Mouse (Mus musculus) CH12.LX (cell line): ENCODE data around the gene Itprip. TPM values are rescaled to one million over a fixed set of nuclear protein-coding genes. Genes with fewer than 3 reads are reported as not detected.

Source experiments
- DNase-seq: peaks from one replicate; pipeline ENCODE4 v3.0.0-alpha.2; 2013; ENCODE audit errors: extremely low read depth
- H3K27ac ChIP-seq: 2 replicates; pipeline ENCODE4 v1.5.1; 2012; ENCODE audit warnings: low read depth, mild to moderate bottlenecking, control low read depth, moderate library complexity; ENCODE audit not compliant: insufficient read depth
- H3K27me3 ChIP-seq: replicated peaks from 2 replicates; pipeline ENCODE3; 2012; ENCODE audit warnings: inconsistent platforms
- H3K36me3 ChIP-seq, 2 experiments: replicated peaks in 1 of 2; 2 replicates each; pipeline versions ENCODE3 to v1.6.1; 2012; ENCODE audit warnings: inconsistent platforms in 1 of 2, low read length in 1 of 2, mild to moderate bottlenecking in 1 of 2, mixed read lengths in 1 of 2, moderate library complexity in 1 of 2; ENCODE audit not compliant: control insufficient read depth in 1 of 2, insufficient read depth in 1 of 2
- H3K4me1 ChIP-seq, 2 experiments: 2 replicates each; pipeline ENCODE4 v1.6.1; 2012; ENCODE audit warnings: inconsistent platforms in 1 of 2, moderate library complexity in 1 of 2; ENCODE audit not compliant: insufficient read depth in 2 of 2, control insufficient read depth in 1 of 2
- H3K4me2 ChIP-seq: 2 replicates; pipeline ENCODE4 v1.6.1; 2012; ENCODE audit warnings: low read depth, mild to moderate bottlenecking, control low read depth; ENCODE audit not compliant: poor library complexity, insufficient read depth, severe bottlenecking
- H3K4me3 ChIP-seq, 3 experiments: fragments of 150-350 bp in 1 of 3; sonication (generic) in 1 of 3; replicated peaks in 1 of 3; 2 replicates each; pipeline versions ENCODE3 to v1.5.1; 2011 to 2012; ENCODE audit warnings: low read depth in 2 of 3, low read length in 2 of 3, mild to moderate bottlenecking in 2 of 3, moderate library complexity in 2 of 3, control low read depth in 1 of 3, improper control_type of control experiment in 1 of 3, inconsistent platforms in 1 of 3, mixed read lengths in 1 of 3; ENCODE audit not compliant: poor library complexity in 1 of 3
- H3K79me2 ChIP-seq: replicated peaks from 2 replicates; pipeline ENCODE4 v1.6.1; 2012; ENCODE audit warnings: mild to moderate bottlenecking, moderate library complexity; ENCODE audit not compliant: control insufficient read depth, poor library complexity, insufficient read depth, severe bottlenecking; ENCODE audit errors: extremely low read depth
- H3K9ac ChIP-seq: 2 replicates; pipeline ENCODE4 v1.6.1; 2012; ENCODE audit warnings: low read depth, mild to moderate bottlenecking, control low read depth, moderate library complexity; ENCODE audit not compliant: insufficient read depth
- H3K9me3 ChIP-seq: replicated peaks from 2 replicates; pipeline ENCODE3; 2012; ENCODE audit warnings: low read length, inconsistent platforms, mixed read lengths
- BHLHE40 ChIP-seq: IDR thresholded peaks from 2 replicates; pipeline ENCODE4 v1.6.1; 2011; ENCODE audit warnings: mild to moderate bottlenecking, low read depth, low read length, improper control_type of control experiment
- CHD1 ChIP-seq: IDR thresholded peaks from 2 replicates; pipeline ENCODE4 v1.6.1; 2012; ENCODE audit warnings: low read depth, low read length, improper control_type of control experiment, inconsistent platforms
- CHD2 ChIP-seq: IDR thresholded peaks from 2 replicates; pipeline ENCODE4 v1.6.1; 2011; ENCODE audit warnings: low read length, improper control_type of control experiment
- CTCF ChIP-seq, 2 experiments: IDR thresholded peaks in 1 of 2; conservative IDR thresholded peaks in 1 of 2; 2 replicates each; pipeline ENCODE4 v1.5.1; 2011 to 2012; ENCODE audit warnings: low read depth in 2 of 2, low read length in 2 of 2, improper control_type of control experiment in 1 of 2, inconsistent platforms in 1 of 2, mild to moderate bottlenecking in 1 of 2, moderate library complexity in 1 of 2
- E2F4 ChIP-seq: IDR thresholded peaks from 2 replicates; pipeline ENCODE4 v1.6.1; 2011; ENCODE audit warnings: low read depth, low read length, improper control_type of control experiment; ENCODE audit not compliant: insufficient replicate concordance
- EP300 ChIP-seq: IDR thresholded peaks from 2 replicates; pipeline ENCODE4 v1.6.1; 2011; ENCODE audit warnings: low read length, improper control_type of control experiment
- GABPA ChIP-seq: IDR thresholded peaks from 2 replicates; pipeline ENCODE4 v1.6.1; 2012; ENCODE audit warnings: low read depth, low read length, improper control_type of control experiment, inconsistent platforms; ENCODE audit not compliant: insufficient replicate concordance
- IRF4 ChIP-seq: IDR thresholded peaks from 2 replicates; pipeline ENCODE4 v1.6.1; 2014; ENCODE audit warnings: low read depth, mild to moderate bottlenecking, inconsistent platforms, low read length, improper control_type of control experiment
- JUN ChIP-seq: IDR thresholded peaks from 2 replicates; pipeline ENCODE4 v1.6.1; 2011; ENCODE audit warnings: low read depth, mild to moderate bottlenecking, low read length, improper control_type of control experiment, moderate library complexity; ENCODE audit not compliant: insufficient read depth
- JUND ChIP-seq: conservative IDR thresholded peaks from 2 replicates; pipeline ENCODE4 v1.6.1; 2011; ENCODE audit warnings: low read depth, low read length, improper control_type of control experiment
- MAX ChIP-seq: IDR thresholded peaks from 2 replicates; pipeline ENCODE4 v1.6.1; 2011; ENCODE audit warnings: low read length, improper control_type of control experiment
- MAZ ChIP-seq: IDR thresholded peaks from 2 replicates; pipeline ENCODE4 v1.6.1; 2012; ENCODE audit warnings: low read depth, mild to moderate bottlenecking, inconsistent platforms, low read length, improper control_type of control experiment, moderate library complexity
- MXI1 ChIP-seq: IDR thresholded peaks from 2 replicates; pipeline ENCODE4 v1.6.1; 2011; ENCODE audit warnings: mild to moderate bottlenecking, low read depth, low read length, improper control_type of control experiment
- MYC ChIP-seq: IDR thresholded peaks from 2 replicates; pipeline ENCODE4 v1.6.1; 2011; ENCODE audit warnings: low read depth, mild to moderate bottlenecking, improper control_type of control experiment, low read length
- NELFE ChIP-seq: IDR thresholded peaks from 2 replicates; pipeline ENCODE4 v1.6.1; 2011; ENCODE audit warnings: low read depth, low read length, improper control_type of control experiment
- NRF1 ChIP-seq: IDR thresholded peaks from 2 replicates; pipeline ENCODE4 v1.6.1; 2014; ENCODE audit warnings: low read depth, mild to moderate bottlenecking, inconsistent platforms, low read length, improper control_type of control experiment, moderate library complexity
- PAX5 ChIP-seq: IDR thresholded peaks from 2 replicates; pipeline ENCODE4 v1.6.1; 2012; ENCODE audit warnings: low read length, inconsistent platforms, mixed read lengths
- POLR2A ChIP-seq: IDR thresholded peaks from 2 replicates; pipeline ENCODE4 v1.6.1; 2011; ENCODE audit warnings: low read depth, mild to moderate bottlenecking, improper control_type of control experiment, low read length
- POLR2AphosphoS2 ChIP-seq: IDR thresholded peaks from 2 replicates; pipeline ENCODE4 v1.6.1; 2011; ENCODE audit warnings: low read depth, low read length, improper control_type of control experiment
- RAD21 ChIP-seq: IDR thresholded peaks from 2 replicates; pipeline ENCODE4 v1.6.1; 2011; ENCODE audit warnings: low read depth, mild to moderate bottlenecking, low read length, improper control_type of control experiment, moderate library complexity
- RCOR1 ChIP-seq: conservative IDR thresholded peaks from 2 replicates; pipeline ENCODE4 v1.6.1; 2012; ENCODE audit warnings: low read depth, mild to moderate bottlenecking, inconsistent platforms, low read length, improper control_type of control experiment
- SIN3A ChIP-seq: IDR thresholded peaks from 2 replicates; pipeline ENCODE4 v1.6.1; 2012; ENCODE audit warnings: low read length, improper control_type of control experiment, inconsistent platforms
- SMC3 ChIP-seq: IDR thresholded peaks from 2 replicates; pipeline ENCODE4 v1.6.1; 2011; ENCODE audit warnings: low read depth, low read length, improper control_type of control experiment
- TBP ChIP-seq: conservative IDR thresholded peaks from 2 replicates; pipeline ENCODE4 v1.6.1; 2011; ENCODE audit warnings: low read depth, low read length, improper control_type of control experiment
- TCF12 ChIP-seq: IDR thresholded peaks from 2 replicates; pipeline ENCODE4 v1.6.1; 2014; ENCODE audit warnings: low read depth, mild to moderate bottlenecking, inconsistent platforms, low read length, improper control_type of control experiment
- UBTF ChIP-seq: IDR thresholded peaks from 2 replicates; pipeline ENCODE4 v1.6.1; 2012; ENCODE audit warnings: low read depth, mild to moderate bottlenecking, inconsistent platforms, low read length, improper control_type of control experiment, moderate library complexity
- USF2 ChIP-seq: conservative IDR thresholded peaks from 2 replicates; pipeline ENCODE4 v1.6.1; 2011; ENCODE audit warnings: low read depth, low read length, improper control_type of control experiment
- ZKSCAN1 ChIP-seq: IDR thresholded peaks from 2 replicates; pipeline ENCODE4 v1.6.1; 2012; ENCODE audit warnings: low read depth, inconsistent platforms, low read length, improper control_type of control experiment, borderline replicate concordance
- ZNF384 ChIP-seq: IDR thresholded peaks from 2 replicates; pipeline ENCODE4 v1.6.1; 2012; ENCODE audit warnings: low read depth, low read length, improper control_type of control experiment, inconsistent platforms
- dilution Hi-C: fragments of 300-500 bp; cut with MboI; formaldehyde crosslinking; loops from 2 replicates; pipeline ENCODE4 v1.14.3; 2020; ENCODE audit warnings: low sequenced_read_pairs; ENCODE audit not compliant: extremely low pct_unique_long_range_greater_than_20kb, extremely low pct_ligation_motif_present
- in situ Hi-C: fragments of 300-500 bp; cut with MboI; formaldehyde crosslinking; loops from 3 replicates; pipeline ENCODE4 v1.14.3; 2019; ENCODE audit warnings: low sequenced_read_pairs, low pct_ligation_motif_present, low pct_unique_long_range_greater_than_20kb, mixed read lengths
- polyA plus RNA-seq: library from polyadenylated mRNA; unstranded; fragments of >175 nt; gene quantifications from 2 replicates; pipeline ENCODE4 v1.2.1, GENCODE M21; 2012; ENCODE audit warnings: low read depth; ENCODE audit not compliant: insufficient read length
- total RNA-seq, 2 experiments: library from RNA; depleted of rRNA; stranded (reverse); fragments of 300-350 nt in 1 of 2; fragments of >200 nt in 1 of 2; gene quantifications; 2 replicates each; pipeline ENCODE4 v1.2.3; 2012 to 2014

Gene Itprip
- total and polyA plus RNA-seq, 3 experiments: 9.5 to 10.9 (median 9.9) TPM

DNA sequence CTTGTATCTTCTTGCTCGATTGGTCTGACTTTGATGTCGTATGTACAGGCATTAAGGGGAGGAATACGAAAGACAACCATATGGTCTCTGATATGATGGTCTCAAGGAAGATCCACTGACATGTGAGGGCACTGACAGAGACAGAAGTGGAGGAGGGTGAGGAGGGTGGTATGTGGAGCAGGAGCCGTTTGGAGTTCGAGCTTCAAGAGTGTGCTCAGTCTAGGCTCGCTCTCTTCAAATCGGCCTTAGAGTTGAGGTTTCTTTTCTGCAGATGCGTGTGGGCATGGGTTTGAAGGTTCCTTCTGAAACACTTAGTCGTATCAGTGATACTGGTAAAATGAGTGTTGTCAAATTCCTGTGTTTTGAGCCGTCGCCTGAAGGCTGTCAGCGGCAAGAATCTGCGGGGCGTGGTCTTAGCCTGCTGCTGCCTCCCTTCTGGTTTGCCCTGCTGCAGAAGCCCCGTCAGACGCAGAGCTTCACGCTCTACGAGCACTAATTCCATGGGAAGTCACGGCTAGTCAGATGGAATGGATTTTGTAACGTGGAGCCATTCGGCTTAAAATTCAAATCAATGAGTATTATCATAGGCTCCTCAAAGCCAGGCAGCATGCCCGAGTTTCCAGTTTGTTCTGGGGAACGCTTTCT is 27.8 kb upstream of the Itprip start:
- in situ Hi-C loops: loop anchor here (25.0 kb wide), 1 partner anchor 285 kb away; no protein-coding TSS in a partner anchor
- Histone ChIP-seq H3K4me3 (no peak overlapping the region), H3K9me3 (no peaks in the 10 kb centered on the region), H3K79me2 (no peaks in the 10 kb centered on the region), H3K27me3 (peaks cover 45% of the 10 kb centered on the region), H3K4me1 (peaks cover 0 to 5% of the 10 kb centered on the region in 2 experiments; a peak in 1 of 4 replicates), H3K27ac (no peak overlapping the region), H3K9ac (no peak overlapping the region), H3K4me2 (no peak overlapping the region), H3K36me3 (no peaks in the 10 kb centered on the region)
- TF ChIP-seq RAD21 (no peak), POLR2AphosphoS2 (no peak), NELFE (no peak), PAX5 (no peak), SMC3 (no peak), UBTF (no peak), POLR2A (no peak), SIN3A (no peak), IRF4 (no peak), MAZ (no peak), TCF12 (no peak), MAX (no peak), MYC (no peak), E2F4 (no peak), USF2 (no peak), CTCF (conservative IDR thresholded peaks at IDR 0.05 in 1 of 2, IDR thresholded peaks at IDR 0.05 in 1 of 2; ENCODE audit: low read depth in 2 of 2, low read length in 2 of 2) (no peak), JUND (no peak), CHD1 (no peak), GABPA (no peak), CHD2 (no peak)
- dilution Hi-C loops: no loop called here
- no peak for DNase-seq

DNA sequence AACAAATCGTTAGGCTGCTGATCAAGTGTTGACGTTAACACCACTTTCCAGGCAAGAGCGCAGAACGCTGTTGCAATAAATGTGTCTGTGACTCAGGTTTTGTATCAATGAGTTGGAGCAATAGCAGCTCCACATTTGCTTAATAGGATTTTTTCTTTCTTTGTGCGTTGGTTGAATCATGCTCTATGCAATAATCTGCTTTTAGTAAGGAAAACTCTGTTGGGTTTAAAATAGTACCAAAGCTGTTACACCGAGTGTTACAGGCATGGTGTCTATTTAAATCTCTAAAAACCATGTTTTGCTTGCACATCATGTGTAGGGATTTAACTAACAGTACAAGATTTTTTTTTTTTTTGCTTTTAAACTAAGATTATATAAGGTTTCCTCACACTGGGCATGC is 20.3 kb upstream of the Itprip start:
- dilution Hi-C loops: no loop called here
- TF ChIP-seq UBTF (no peak), JUN (no peak), POLR2A (no peak), ZKSCAN1 (no peak), BHLHE40 (no peak), ZNF384 (no peak), GABPA (no peak), MYC (no peak), CHD2 (no peak), MXI1 (no peak), POLR2AphosphoS2 (no peak), RCOR1 (no peak), NELFE (no peak), TBP (no peak), NRF1 (no peak), EP300 (no peak)
- Histone ChIP-seq H3K79me2 (no peaks in the 10 kb centered on the region), H3K4me1 (peaks cover 10 to 21% of the 10 kb centered on the region in 2 experiments), H3K36me3 (no peaks in the 10 kb centered on the region), H3K9me3 (no peaks in the 10 kb centered on the region), H3K9ac (no peak overlapping the region), H3K27me3 (peaks cover 52% of the 10 kb centered on the region), H3K4me2 (no peak overlapping the region), H3K4me3 (no peak overlapping the region), H3K27ac (no peak overlapping the region)
- no peak for DNase-seq
- in situ Hi-C loops: loop anchor here (25.0 kb wide), 1 partner anchor 277 kb away; no protein-coding TSS in a partner anchor
